Mouse (Mus musculus): ENCODE measurements around the gene Atp5j2.

- TF ChIP-seq POLR2A (IDR thresholded peaks at IDR 0.05; ENCODE audit: insufficient read depth, low read depth, low read length), result no peak
- TF ChIP-seq CTCF (IDR thresholded peaks at IDR 0.05), result no peak
Measured at GRCm38 (mm10) chr5:145161361-145161760, 30.5 kb downstream of the Atp5j2 start.
